Mouse (Mus musculus) heart, adult 2 months (tissue): Measurements from ENCODE around the gene Asxl2. TPM values are rescaled to one million over a fixed set of nuclear protein-coding genes. Genes with fewer than 3 reads are reported as not detected.

Experiments used
- DNase-seq, 2 experiments: peaks; one replicate each; pipeline ENCODE4 v3.0.0; 2021
- H3K27ac ChIP-seq: fragments of 200-600 bp; 2 replicates; pipeline ENCODE4 v1.8.1; 2022
- H3K27me3 ChIP-seq: fragments of 200-500 bp; 2 replicates; pipeline ENCODE4 v1.6.1; 2012; ENCODE audit warnings: mild to moderate bottlenecking, low read length, inconsistent platforms, mixed read lengths; ENCODE audit not compliant: control insufficient read depth, insufficient read depth
- H3K36me3 ChIP-seq: fragments of 200-500 bp; 2 replicates; pipeline ENCODE4 v1.6.1; 2012; ENCODE audit warnings: low read length, inconsistent platforms; ENCODE audit not compliant: control insufficient read depth, insufficient read depth
- H3K4me1 ChIP-seq: fragments of 200-500 bp; 2 replicates; pipeline ENCODE4 v1.6.1; 2011; ENCODE audit warnings: low read length; ENCODE audit not compliant: control insufficient read depth, insufficient read depth
- H3K4me3 ChIP-seq: fragments of 200-600 bp; 2 replicates; pipeline ENCODE4 v1.8.1; 2022
- H3K79me2 ChIP-seq: fragments of 200-500 bp; replicated peaks from 2 replicates; pipeline ENCODE4 v1.6.1; 2012; ENCODE audit warnings: mild to moderate bottlenecking, inconsistent platforms, low read length, moderate library complexity, mixed read lengths; ENCODE audit not compliant: control insufficient read depth, insufficient read depth
- H3K9ac ChIP-seq: fragments of 200-500 bp; 2 replicates; pipeline ENCODE4 v1.6.1; 2012; ENCODE audit warnings: low read depth, mild to moderate bottlenecking, control low read depth, inconsistent platforms, low read length, mixed read lengths
- CTCF ChIP-seq: fragments of 200-600 bp; IDR thresholded peaks from 2 replicates; pipeline ENCODE4 v1.8.1; 2022; ENCODE audit warnings: antibody characterized with exemption, mild to moderate bottlenecking, moderate library complexity
- EP300 ChIP-seq: fragments of 200-500 bp; IDR thresholded peaks from 2 replicates; pipeline ENCODE4 v1.6.1; 2011; ENCODE audit warnings: low read depth, low read length, control low read depth; ENCODE audit not compliant: insufficient read depth
- POLR2A ChIP-seq: fragments of 200-500 bp; IDR thresholded peaks from 2 replicates; pipeline ENCODE4 v1.6.1; 2011; ENCODE audit warnings: mild to moderate bottlenecking, low read depth, low read length, control low read depth; ENCODE audit not compliant: insufficient read depth
- WGBS: fragments of 180-500 bp; shearing (Covaris S2); methylation state at CpG from one replicate; pipeline ENCODE4 v1.1.7; 2018; 5-methylcytosine and 5-hydroxymethylcytosine counted together
- intact Hi-C: fragments of 180-260 bp; cut with DNase I; formaldehyde crosslinking; loops from one replicate; pipeline ENCODE4 v1.15.1; 2025
- polyA plus RNA-seq: library from polyadenylated mRNA; depleted of rRNA; stranded (reverse); fragments of >200 nt; gene quantifications from 2 replicates; pipeline ENCODE4 v1.2.3, GENCODE M21; 2012; rRNA removed
- total RNA-seq, 2 experiments: library from RNA; stranded (reverse); gene quantifications; 2 replicates each; pipeline ENCODE4 v1.2.3; 2021

Gene Asxl2
- total and polyA plus RNA-seq, 3 experiments: 4.0 to 21.9 (median 18.8) TPM

GRCm38 (mm10) chr12:3547911-3548310, 121.3 kb downstream of the Asxl2 start:
- Histone ChIP-seq H3K4me1 (no peaks in the 10 kb centered on the region), H3K9ac (no peak overlapping the region), H3K27me3 (no peaks in the 10 kb centered on the region), H3K4me3 (no peak overlapping the region), H3K27ac (no peak overlapping the region), H3K36me3 (no peaks in the 10 kb centered on the region), H3K79me2 (no peaks in the 10 kb centered on the region)
- 58% methylated on average over 3 of the region's 3 CpGs for WGBS
- TF ChIP-seq POLR2A (no peak), EP300 (no peak), CTCF (no peak)
- intact Hi-C loops: no loop called here
- DNase-seq: no peak

GRCm38 (mm10) chr12:3548582-3549211, 122.0 kb downstream of the Asxl2 start:
- peak in 1 of 2 experiments; percentile 22 for DNase-seq
- 31% methylated on average over 5 of the region's 5 CpGs for WGBS
- intact Hi-C loops: no loop called here
- H3K27me3 ChIP-seq: no peaks in the 10 kb centered on the region
- H3K27ac ChIP-seq: no peak overlapping the region
- H3K4me3 ChIP-seq: no peak overlapping the region
- no peaks in the 10 kb centered on the region for H3K36me3 ChIP-seq
- H3K79me2 ChIP-seq: no peaks in the 10 kb centered on the region
- no peaks in the 10 kb centered on the region for H3K4me1 ChIP-seq
- TF ChIP-seq POLR2A (no peak), CTCF (no peak), EP300 (no peak)
- no peak overlapping the region for H3K9ac ChIP-seq

- 0 out of 2 replicates have a peak, but pooled peaks have one; percentile 18 for TF ChIP-seq CTCF
- no peak for TF ChIP-seq POLR2A
- TF ChIP-seq EP300: no peak
- DNase-seq: no peak
- no peaks in the 10 kb centered on the region for H3K36me3 ChIP-seq
- no peaks in the 10 kb centered on the region for H3K27me3 ChIP-seq
- no peak overlapping the region for H3K27ac ChIP-seq
- H3K4me3 ChIP-seq: no peak overlapping the region
- no peaks in the 10 kb centered on the region for H3K4me1 ChIP-seq
- no peak overlapping the region for H3K9ac ChIP-seq
- WGBS: 27% methylated on average over 13 of the region's 13 CpGs
- intact Hi-C loops: no loop called here
- no peaks in the 10 kb centered on the region for H3K79me2 ChIP-seq
Measured at GRCm38 (mm10) chr12:3550280-3550679, 123.6 kb downstream of the Asxl2 start.

Other genes starting within 250 kb of the Asxl2 start
- gene Rab10, start 116.9 kb upstream of the Asxl2 start, total RNA-seq: 100 to 1,000 TPM; 116 to 130 TPM
- gene Rab10, start 116.9 kb upstream of the Asxl2 start, polyA plus RNA-seq: 36.8 and 74.2 TPM in 2 replicates
- gene Kif3c, start 61.7 kb upstream of the Asxl2 start, total RNA-seq: 1 to 10 TPM; 4.8 to 5.5 TPM
- gene Kif3c, start 61.7 kb upstream of the Asxl2 start, polyA plus RNA-seq: 3.5 and 9.1 TPM in 2 replicates
- 1 to 10 TPM; 6.0 to 7.1 TPM for gene Dtnb, start 145.5 kb downstream of the Asxl2 start, total RNA-seq
- 6.9 and 8.0 TPM in 2 replicates for gene Dtnb, start 145.5 kb downstream of the Asxl2 start, polyA plus RNA-seq